Mouse (Mus musculus) myocyte (in vitro differentiated cells): ENCODE measurements around the gene Fam228a.
A peak's percentile ranks its signal among the peaks of the same experiment; 100 is the strongest.

Source experiments
- E2F4 ChIP-seq: IDR thresholded peaks from one replicate; pipeline ENCODE4 v1.6.1; 2011; ENCODE audit warnings: mild to moderate bottlenecking, control low read depth, moderate library complexity; ENCODE audit not compliant: insufficient read depth
- MAX ChIP-seq: IDR thresholded peaks from one replicate; pipeline ENCODE4 v1.6.1; 2011; ENCODE audit warnings: low read depth, mild to moderate bottlenecking, control low read depth
- MYOG ChIP-seq, 3 experiments: IDR thresholded peaks; one replicate each; pipeline ENCODE4 v1.6.1; 2011; ENCODE audit warnings: control low read depth in 2 of 3, low read depth in 2 of 3, mild to moderate bottlenecking in 2 of 3; ENCODE audit not compliant: insufficient read length in 2 of 3, control insufficient read depth in 1 of 3, insufficient read depth in 1 of 3
- POLR2A ChIP-seq: IDR thresholded peaks from one replicate; pipeline ENCODE4 v1.6.1; 2011; ENCODE audit warnings: low read depth, mild to moderate bottlenecking, control low read depth, moderate library complexity; ENCODE audit not compliant: insufficient read length
- POLR2AphosphoS2 ChIP-seq: IDR thresholded peaks from one replicate; pipeline ENCODE4 v1.6.1; 2011; ENCODE audit warnings: low read depth, control low read depth; ENCODE audit not compliant: insufficient read length
- TCF12 ChIP-seq: IDR thresholded peaks from one replicate; pipeline ENCODE4 v1.6.1; 2011; ENCODE audit warnings: mild to moderate bottlenecking, control low read depth; ENCODE audit not compliant: poor library complexity, insufficient read depth, severe bottlenecking
- TCF3 ChIP-seq: IDR thresholded peaks from one replicate; pipeline ENCODE4 v1.6.1; 2011; ENCODE audit warnings: low read depth, control low read depth; ENCODE audit not compliant: insufficient read length
- USF1 ChIP-seq: IDR thresholded peaks from one replicate; pipeline ENCODE4 v1.6.1; 2011; ENCODE audit warnings: low read depth, mild to moderate bottlenecking, control low read depth, moderate library complexity

GRCm38 (mm10) chr12:4679971-4680370 is 58.3 kb downstream of the Fam228a start:
- TF ChIP-seq POLR2A (no peak), TCF12 (no peak), E2F4 (no peak), MYOG (IDR thresholded peaks at IDR 0.05; ENCODE audit: control insufficient read depth in 1 of 3, insufficient read depth in 1 of 3, insufficient read length in 2 of 3, low read depth in 2 of 3) (peak in 1 of 3 experiments; percentile 33), MAX (no peak), POLR2AphosphoS2 (no peak), USF1 (no peak), TCF3 (no peak)
